Mouse (Mus musculus) ES-Bruce4 (cell line): ENCODE measurements around the gene Rfx8.

ENCODE experiments used
- CTCF ChIP-seq: IDR thresholded peaks from one replicate; pipeline ENCODE4 v1.8.1; 2011; ENCODE audit warnings: low read depth, low read length
- EP300 ChIP-seq: IDR thresholded peaks from 2 replicates; pipeline ENCODE4 v1.6.1; 2011; ENCODE audit warnings: low read depth, low read length; ENCODE audit not compliant: insufficient read depth
- POLR2A ChIP-seq: IDR thresholded peaks from one replicate; pipeline ENCODE4 v1.8.1; 2011; ENCODE audit warnings: low read length; ENCODE audit not compliant: insufficient read depth

DNA sequence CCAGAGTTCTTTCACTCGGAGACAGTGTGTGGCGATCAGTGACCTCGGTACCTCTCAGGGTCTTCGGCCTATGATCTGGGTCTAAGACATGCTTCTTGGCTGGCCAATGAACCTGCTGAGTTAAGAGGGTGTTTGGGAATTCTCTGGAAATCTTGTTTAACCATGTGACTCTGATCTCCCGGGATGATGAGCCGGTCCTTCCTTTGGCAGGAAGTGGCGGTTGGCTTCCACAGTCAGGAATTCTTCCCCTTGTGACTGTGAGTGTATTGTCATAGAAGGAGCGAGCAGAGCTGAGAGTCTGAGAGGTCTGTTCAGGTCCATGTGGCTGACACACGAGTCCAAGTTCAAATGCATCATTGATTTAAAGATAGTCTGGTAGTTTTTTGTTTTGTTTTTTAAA is 37.4 kb upstream of the Rfx8 start:
- no peak for TF ChIP-seq CTCF
- no peak for TF ChIP-seq POLR2A
- TF ChIP-seq EP300: no peak
